Mouse (Mus musculus) intestine, embryonic 14.5 days (tissue): ENCODE results near the gene Pfpl. TPM values are rescaled to one million over a fixed set of nuclear protein-coding genes. Genes with fewer than 3 reads are reported as not detected.

Experiments used
- ATAC-seq: fragments of 200-750 bp; cut with Nextera tagmentation; replicated peaks from 2 replicates; pipeline ENCODE4 v1.8.0; 2017; ENCODE audit warnings: low read depth, moderate number of reproducible peaks, moderate TSS enrichment, moderate library complexity; ENCODE audit not compliant: low FRiP score, low TSS enrichment
- DNase-seq: peaks from one replicate; pipeline ENCODE4 v3.0.0-alpha.2; 2018; ENCODE audit warnings: low spot score
- H3K27ac ChIP-seq: fragments of 300-500 bp; sonication (generic); 2 replicates; pipeline ENCODE4 v1.5.1; 2014; ENCODE audit warnings: low read depth, mild to moderate bottlenecking, control low read depth
- H3K27me3 ChIP-seq: fragments of 300-500 bp; sonication (generic); replicated peaks from 2 replicates; pipeline ENCODE4 v1.6.1; 2014; ENCODE audit warnings: low read length, control low read depth; ENCODE audit not compliant: control insufficient read depth, insufficient read depth
- H3K36me3 ChIP-seq: fragments of 300-500 bp; sonication (generic); 2 replicates; pipeline ENCODE4 v1.6.1; 2014; ENCODE audit warnings: low read length, control low read depth; ENCODE audit not compliant: control insufficient read depth, insufficient read depth
- H3K4me1 ChIP-seq: fragments of 300-500 bp; sonication (generic); replicated peaks from 2 replicates; pipeline ENCODE4 v1.6.1; 2014; ENCODE audit warnings: low read length, control low read depth, mixed read lengths; ENCODE audit not compliant: control insufficient read depth, insufficient read depth
- H3K4me2 ChIP-seq: fragments of 300-500 bp; sonication (generic); 2 replicates; pipeline ENCODE4 v1.6.1; 2014; ENCODE audit warnings: low read length
- H3K4me3 ChIP-seq: fragments of 300-500 bp; sonication (generic); 2 replicates; pipeline ENCODE4 v1.5.1; 2014; ENCODE audit warnings: low read depth, low read length, control low read depth, mixed read lengths
- H3K9ac ChIP-seq: fragments of 300-500 bp; sonication (generic); 2 replicates; pipeline ENCODE4 v1.6.1; 2014; ENCODE audit warnings: mild to moderate bottlenecking, low read length
- H3K9me3 ChIP-seq: fragments of 300-500 bp; sonication (generic); 2 replicates; pipeline ENCODE4 v1.6.1; 2016; ENCODE audit warnings: low read length, control low read depth; ENCODE audit not compliant: control insufficient read depth
- WGBS: fragments of 180-500 bp; shearing (Covaris S2); extraction: QIAGEN DNeasy Blood & Tissue Kit; methylation state at CpG from one replicate; pipeline ENCODE4 v1.1.7; 2014; 5-methylcytosine and 5-hydroxymethylcytosine counted together
- polyA plus RNA-seq: library from polyadenylated mRNA; unstranded; fragments of >200 nt; fragmentation: Nextera tagmentation; extraction: Ambion mirVana; gene quantifications from 2 replicates; pipeline ENCODE4 v1.2.1, GENCODE M21; 2014

Gene Pfpl
- polyA plus RNA-seq, result not detected in 2 replicates

DNA sequence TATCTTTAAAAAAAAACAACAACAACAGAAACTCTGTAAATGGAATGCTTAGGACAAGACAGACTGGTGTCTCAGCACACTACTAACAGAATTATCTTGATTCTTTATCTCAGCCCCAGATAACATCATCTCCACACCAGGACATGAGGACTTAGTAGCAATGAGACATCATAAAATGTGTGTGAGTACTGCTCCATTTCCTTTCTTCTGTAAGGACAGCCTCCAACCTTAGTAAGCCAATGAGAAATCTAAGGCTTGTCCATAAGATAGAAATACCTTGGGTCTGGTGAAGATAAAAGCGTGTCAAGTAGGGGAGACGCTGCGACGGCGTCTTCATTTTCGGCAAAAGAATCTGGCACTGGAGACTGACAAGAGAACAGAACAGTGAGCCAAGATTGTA is at the start of gene Pfpl:
Gene Pfpl (plus strand): TSS at position 301 of the 400 bp plus-strand sequence.
- no peak within 1 kb of the TSS for H3K4me3 ChIP-seq
- H3K9me3 ChIP-seq, result no peaks in the 10 kb centered on the region
- no peaks in the 10 kb centered on the region for H3K27me3 ChIP-seq
- H3K9ac ChIP-seq, result no peak within 1 kb of the TSS
- H3K27ac ChIP-seq, result no peak within 1 kb of the TSS
- ATAC-seq, result no peak
- H3K4me1 ChIP-seq, result no peaks in the 10 kb centered on the region
- WGBS, result 92% methylated on average over 6 of the region's 6 CpGs
- no peak for DNase-seq
- no peaks in the 10 kb centered on the region for H3K36me3 ChIP-seq
- H3K4me2 ChIP-seq, result no peak within 1 kb of the TSS

DNA sequence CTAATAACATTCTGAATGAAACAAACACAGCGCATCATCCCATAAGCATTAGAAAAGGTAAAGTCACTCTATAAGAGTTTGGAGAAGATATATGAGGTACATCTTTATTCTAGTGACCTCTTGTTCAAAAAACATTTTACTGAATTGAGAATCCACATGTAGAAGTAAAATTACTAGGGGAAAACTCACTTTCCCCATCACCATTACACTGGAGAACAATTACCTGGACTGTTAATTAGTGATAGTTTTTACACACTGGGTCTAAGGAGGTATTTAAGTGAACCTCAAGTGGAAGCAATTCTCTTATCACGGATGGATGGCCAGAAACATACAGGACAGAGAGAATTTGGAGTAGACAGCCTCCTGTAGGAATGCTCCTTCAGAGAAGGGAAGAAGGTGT is 40.7 kb upstream of the Pfpl start, which contains the start of gene Olfr1440:
Gene Olfr1440 (plus strand): TSS at position 301 of the 400 bp plus-strand sequence.
- H3K4me1 ChIP-seq, result no peaks in the 10 kb centered on the region
- H3K4me2 ChIP-seq, result no peak within 1 kb of the TSS
- no peak within 1 kb of the TSS for H3K9ac ChIP-seq
- H3K9me3 ChIP-seq, result no peaks in the 10 kb centered on the region
- ATAC-seq (no peak), DNase-seq (no peak)
- H3K36me3 ChIP-seq, result no peaks in the 10 kb centered on the region
- H3K4me3 ChIP-seq, result no peak within 1 kb of the TSS
- H3K27me3 ChIP-seq, result no peaks in the 10 kb centered on the region
- 88% methylated on average over 2 of the region's 2 CpGs for WGBS
- no peak within 1 kb of the TSS for H3K27ac ChIP-seq

DNA sequence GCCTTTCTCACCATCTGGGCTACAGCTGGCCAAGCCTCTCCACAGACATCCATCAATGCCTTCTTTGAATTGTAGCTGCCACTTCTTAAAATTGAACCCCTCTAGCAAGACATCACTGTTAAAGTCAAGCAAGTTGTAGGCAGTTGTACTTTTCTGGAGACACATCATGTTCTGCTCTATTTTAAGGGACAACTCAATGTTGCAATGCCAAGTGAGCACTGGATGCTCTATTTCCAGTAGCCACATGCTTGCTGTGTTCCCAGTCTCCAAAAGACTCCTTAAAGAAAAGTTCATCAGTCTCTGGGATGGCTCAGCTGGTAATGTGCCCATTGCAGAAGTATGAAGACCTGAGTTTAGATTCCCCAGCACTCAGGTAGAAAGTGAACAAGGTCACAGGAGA is 14.0 kb upstream of the Pfpl start:
- Histone ChIP-seq H3K27ac (no peak overlapping the region), H3K9ac (no peak overlapping the region), H3K27me3 (no peaks in the 10 kb centered on the region), H3K4me3 (no peak overlapping the region), H3K9me3 (no peaks in the 10 kb centered on the region), H3K36me3 (no peaks in the 10 kb centered on the region), H3K4me1 (no peaks in the 10 kb centered on the region), H3K4me2 (no peak overlapping the region)
- DNase-seq (no peak), ATAC-seq (no peak)

DNA sequence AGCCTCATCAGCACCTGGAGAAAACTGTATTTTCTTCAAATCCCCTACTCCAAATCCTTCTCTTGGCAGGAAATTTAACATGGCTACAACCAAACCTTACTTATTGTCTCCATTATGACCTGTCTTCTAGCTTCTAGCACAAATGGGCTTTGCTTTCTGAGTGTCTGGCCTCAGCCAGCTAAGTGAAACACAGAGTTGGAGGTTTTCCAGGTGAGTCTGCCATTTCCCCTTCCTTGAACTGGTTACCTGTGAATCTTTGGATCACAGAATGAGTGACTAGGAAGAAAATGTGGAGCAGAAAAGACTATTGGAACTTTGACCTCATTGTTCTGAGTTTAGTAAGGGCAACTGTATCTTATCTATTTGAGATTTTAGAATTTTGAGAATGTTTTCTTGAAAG is 10.3 kb upstream of the Pfpl start, which contains the start of gene Olfr1441:
Gene Olfr1441 (plus strand): TSS at position 73 of the 400 bp plus-strand sequence.
- H3K27me3 ChIP-seq, result no peaks in the 10 kb centered on the region
- no peak within 1 kb of the TSS for H3K27ac ChIP-seq
- no peak within 1 kb of the TSS for H3K4me3 ChIP-seq
- H3K4me2 ChIP-seq, result no peak within 1 kb of the TSS
- H3K9ac ChIP-seq, result no peak within 1 kb of the TSS
- no peaks in the 10 kb centered on the region for H3K9me3 ChIP-seq
- DNase-seq, result no peak
- ATAC-seq, result no peak
- no peaks in the 10 kb centered on the region for H3K36me3 ChIP-seq
- no peaks in the 10 kb centered on the region for H3K4me1 ChIP-seq

DNA sequence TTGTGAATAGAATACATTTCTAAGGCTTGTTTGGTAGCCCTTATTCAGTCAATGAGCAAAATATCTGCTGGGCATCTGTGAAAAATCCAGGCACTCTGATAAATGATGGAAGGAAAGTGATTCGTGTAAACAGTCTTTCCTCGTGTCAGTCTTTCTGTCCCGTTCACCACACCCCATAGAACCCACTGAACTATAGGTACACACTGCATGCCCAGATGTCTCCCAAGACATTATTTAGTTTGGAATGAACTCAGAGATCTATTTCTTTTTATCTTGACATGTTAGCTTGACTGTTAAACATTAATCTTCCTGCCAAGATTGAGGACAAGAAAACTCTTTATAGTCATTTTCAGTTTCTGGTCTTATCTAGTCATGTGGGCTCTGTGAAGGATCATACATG is 9.4 kb upstream of the Pfpl start:
- no peaks in the 10 kb centered on the region for H3K36me3 ChIP-seq
- no peak overlapping the region for H3K4me3 ChIP-seq
- no peak for DNase-seq
- H3K4me1 ChIP-seq, result no peaks in the 10 kb centered on the region
- no peaks in the 10 kb centered on the region for H3K9me3 ChIP-seq
- no peak overlapping the region for H3K4me2 ChIP-seq
- H3K27ac ChIP-seq, result no peak overlapping the region
- no peak for ATAC-seq
- WGBS, result 37% methylated on average over 3 of the region's 3 CpGs
- H3K27me3 ChIP-seq, result no peaks in the 10 kb centered on the region
- no peak overlapping the region for H3K9ac ChIP-seq

DNA sequence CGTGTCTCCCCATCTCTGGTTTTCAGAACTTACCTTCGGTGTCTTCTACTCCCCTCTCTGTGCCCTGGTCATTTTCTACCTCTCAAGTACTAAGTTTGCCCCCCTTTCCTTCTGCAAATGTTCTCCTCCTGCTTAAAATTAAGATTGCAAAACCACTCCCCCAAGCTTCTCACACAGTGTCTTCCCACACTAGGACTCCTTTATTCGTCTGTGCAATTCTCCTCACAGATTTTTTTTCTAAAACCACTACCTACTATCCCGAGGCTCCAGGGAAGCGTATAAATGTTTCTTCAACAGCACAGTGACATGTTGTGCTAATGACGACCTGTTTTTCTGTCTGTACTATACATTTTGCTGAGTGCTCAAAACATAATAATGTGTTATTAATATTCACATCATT is 7.2 kb upstream of the Pfpl start:
- ATAC-seq (no peak), DNase-seq (no peak)
- Histone ChIP-seq H3K27ac (no peak overlapping the region), H3K4me2 (no peak overlapping the region), H3K4me1 (no peaks in the 10 kb centered on the region), H3K9ac (no peak overlapping the region), H3K36me3 (no peaks in the 10 kb centered on the region), H3K9me3 (no peaks in the 10 kb centered on the region), H3K27me3 (no peaks in the 10 kb centered on the region), H3K4me3 (no peak overlapping the region)
- WGBS, result 74% methylated on average over 6 of the region's 6 CpGs

DNA sequence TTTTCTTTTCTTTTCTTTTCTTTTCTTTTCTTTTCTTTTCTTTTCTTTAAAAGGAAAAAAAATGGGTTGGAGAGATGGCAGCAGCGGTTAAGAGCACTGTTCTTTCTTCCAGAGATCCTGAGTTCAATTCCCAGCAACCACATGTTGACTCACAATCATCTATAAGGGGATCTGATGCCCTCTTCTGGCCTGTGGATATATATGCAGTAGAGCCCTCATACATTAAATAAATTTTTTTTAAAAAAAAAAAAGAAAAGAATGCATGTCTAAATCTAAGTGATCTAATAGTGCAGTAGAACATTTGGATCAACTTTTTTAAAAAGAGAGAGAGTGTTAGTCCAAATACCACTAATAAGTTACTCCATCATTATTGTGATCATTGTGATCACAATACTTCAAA is 6.0 kb upstream of the Pfpl start:
- H3K36me3 ChIP-seq, result no peaks in the 10 kb centered on the region
- no peaks in the 10 kb centered on the region for H3K4me1 ChIP-seq
- no peaks in the 10 kb centered on the region for H3K27me3 ChIP-seq
- no peak overlapping the region for H3K4me2 ChIP-seq
- ATAC-seq (no peak), DNase-seq (no peak)
- no peaks in the 10 kb centered on the region for H3K9me3 ChIP-seq
- no peak overlapping the region for H3K9ac ChIP-seq
- H3K27ac ChIP-seq, result no peak overlapping the region
- H3K4me3 ChIP-seq, result no peak overlapping the region
- WGBS, result 85% methylated on average over 1 of the region's 1 CpGs

DNA sequence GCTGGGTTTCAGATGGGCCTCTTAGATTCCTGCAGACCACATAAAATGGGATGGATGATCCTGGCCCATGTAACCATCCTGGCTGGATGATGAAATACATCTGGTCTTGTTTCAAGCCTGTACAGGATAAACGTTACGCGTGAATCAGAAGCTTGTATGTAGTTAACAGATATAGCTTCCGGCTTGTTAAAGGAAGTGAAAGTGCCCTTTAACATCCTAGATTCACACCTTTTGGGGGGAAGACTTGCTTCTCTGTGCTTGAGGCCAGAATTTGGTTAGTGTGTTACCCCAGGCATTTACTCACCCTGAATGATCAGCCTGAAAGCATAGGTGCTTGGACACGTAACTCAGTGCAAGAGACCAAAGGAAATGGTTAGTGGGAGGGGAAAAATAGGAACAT is 604 bp upstream of the Pfpl start:
- no peak for DNase-seq
- no peak for ATAC-seq
- no peak overlapping the region for H3K9ac ChIP-seq
- H3K36me3 ChIP-seq, result no peaks in the 10 kb centered on the region
- no peak overlapping the region for H3K4me2 ChIP-seq
- H3K4me1 ChIP-seq, result no peaks in the 10 kb centered on the region
- H3K9me3 ChIP-seq, result no peaks in the 10 kb centered on the region
- H3K4me3 ChIP-seq, result no peak overlapping the region
- no peaks in the 10 kb centered on the region for H3K27me3 ChIP-seq
- no peak overlapping the region for H3K27ac ChIP-seq
- 71% methylated on average over 5 of the region's 5 CpGs for WGBS

DNA sequence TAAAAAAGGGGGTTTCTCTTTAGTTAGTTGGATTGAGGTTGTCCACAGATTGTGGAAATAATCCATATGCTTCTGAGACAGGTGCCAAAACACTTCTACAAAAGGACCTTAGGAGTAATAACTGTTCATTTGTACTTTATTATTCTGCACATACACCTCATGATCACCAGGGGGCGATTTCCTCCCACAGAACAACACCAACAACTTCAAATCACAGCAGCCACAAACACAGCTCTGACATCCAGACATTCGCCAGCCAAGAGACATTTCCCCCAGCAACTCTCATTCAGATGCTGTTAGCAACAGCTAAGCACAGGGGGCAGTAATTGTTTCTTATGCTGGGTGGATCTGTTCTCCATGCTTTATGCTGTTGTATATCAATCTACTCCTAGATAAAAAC is 5.3 kb downstream of the Pfpl start:
- no peaks in the 10 kb centered on the region for H3K36me3 ChIP-seq
- WGBS, result 12% methylated on average over 2 of the region's 2 CpGs
- DNase-seq, result peak; percentile 56
- H3K9me3 ChIP-seq, result no peaks in the 10 kb centered on the region
- H3K4me2 ChIP-seq, result no peak overlapping the region
- peak; percentile 43; the same call in 1 of the 2 replicates for ATAC-seq
- H3K4me1 ChIP-seq, result no peaks in the 10 kb centered on the region
- no peak overlapping the region for H3K9ac ChIP-seq
- no peak overlapping the region for H3K27ac ChIP-seq
- H3K4me3 ChIP-seq, result no peak overlapping the region
- no peaks in the 10 kb centered on the region for H3K27me3 ChIP-seq
